Mouse (Mus musculus): ENCODE results near the gene Rflna. TPM values are rescaled to one million over a fixed set of nuclear protein-coding genes. Genes with fewer than 3 reads are reported as not detected.

Rflna gene
- polyA plus RNA-seq, 1 experiment from 2014 or later, result 6.8 TPM

DNA sequence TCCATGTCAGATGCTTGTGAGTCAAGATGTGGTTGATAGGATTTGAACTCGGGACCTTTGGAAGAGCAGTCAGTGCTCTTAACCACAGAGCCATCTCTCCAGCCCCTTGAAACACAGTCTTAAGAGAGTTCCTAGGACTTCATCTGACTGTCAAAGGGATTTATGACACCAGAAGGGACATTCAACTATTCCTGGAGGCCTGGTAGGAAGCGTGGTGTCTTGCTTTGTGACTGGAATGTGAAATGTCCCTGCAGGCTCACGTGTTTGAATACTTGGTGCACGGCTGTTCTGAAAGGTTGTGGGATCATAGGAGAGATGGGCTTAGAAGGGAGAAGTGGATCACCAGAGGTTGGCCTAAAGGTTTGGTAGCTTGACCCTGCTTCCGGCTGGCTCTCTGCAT is 16.4 kb upstream of the Rflna start:
- Histone ChIP-seq H3K4me1 (peaks cover 3% of the 10 kb centered on the region), H3K27me3 (ENCODE audit: low read depth, poor library complexity, severe bottlenecking) (no peaks in the 10 kb centered on the region), H3K9me3 (replicated peaks) (peaks cover 20% of the 10 kb centered on the region), H3K27ac (replicated peaks) (no peak overlapping the region), H3K4me3 (no peak overlapping the region), H3K36me3 (no peaks in the 10 kb centered on the region)
- DNase-seq (ENCODE audit: low spot score), result no peak
- 89% methylated on average over 5 of the region's 5 CpGs for WGBS

DNA sequence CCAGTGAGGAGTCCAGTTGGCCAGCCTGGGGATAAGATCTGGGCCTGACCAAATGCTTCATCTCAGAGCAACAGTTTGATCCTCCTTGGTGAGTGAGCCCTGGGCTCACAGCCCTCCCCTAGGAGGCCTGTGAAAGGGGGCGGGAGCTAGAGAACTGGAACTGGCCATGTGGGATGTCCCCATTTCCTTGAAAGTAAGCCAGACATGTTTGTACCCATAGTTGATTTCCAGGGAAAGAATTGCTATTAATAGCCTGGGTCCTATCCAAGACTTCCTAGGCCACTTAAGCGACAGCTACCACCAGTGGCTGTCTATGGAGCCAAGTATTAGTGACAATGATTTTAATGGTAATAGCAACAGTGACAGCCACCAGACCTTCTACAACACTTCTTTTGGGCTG is 13.3 kb upstream of the Rflna start:
- Histone ChIP-seq H3K27ac (replicated peaks) (no peak overlapping the region), H3K9me3 (replicated peaks) (no peaks in the 10 kb centered on the region), H3K27me3 (ENCODE audit: low read depth, poor library complexity, severe bottlenecking) (no peaks in the 10 kb centered on the region), H3K4me3 (no peak overlapping the region), H3K36me3 (no peaks in the 10 kb centered on the region), H3K4me1 (peaks cover 6% of the 10 kb centered on the region)
- no peak for DNase-seq (ENCODE audit: low spot score)
- WGBS, result 89% methylated on average over 2 of the region's 2 CpGs

DNA sequence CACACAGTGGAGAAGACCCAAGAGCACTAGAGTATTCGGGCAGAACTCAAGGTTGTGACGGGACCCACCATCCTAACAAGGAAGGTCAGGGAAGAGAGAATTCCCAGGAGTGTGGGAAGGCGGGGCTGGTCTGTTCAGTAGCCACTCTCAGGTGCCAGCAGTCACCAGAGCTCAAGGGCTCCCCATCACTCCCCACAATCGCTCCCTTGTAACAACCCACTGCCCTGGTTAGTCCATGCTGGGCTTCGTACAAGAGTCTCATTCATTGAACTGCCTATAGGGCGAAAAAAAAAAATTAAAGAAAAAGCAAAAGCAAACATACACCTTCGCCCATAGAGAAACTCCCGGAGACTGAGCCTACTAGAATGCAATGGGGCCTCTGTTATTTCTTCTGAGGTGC is 10.7 kb upstream of the Rflna start:
- no peak overlapping the region for H3K4me3 ChIP-seq
- DNase-seq (ENCODE audit: low spot score), result no peak
- WGBS, result 85% methylated on average over 8 of the region's 8 CpGs
- no peaks in the 10 kb centered on the region for H3K27me3 ChIP-seq (ENCODE audit: low read depth, poor library complexity, severe bottlenecking)
- H3K9me3 ChIP-seq (replicated peaks), result no peaks in the 10 kb centered on the region
- H3K36me3 ChIP-seq, result no peaks in the 10 kb centered on the region
- no peak overlapping the region for H3K27ac ChIP-seq (replicated peaks)
- peaks cover 12% of the 10 kb centered on the region for H3K4me1 ChIP-seq

DNA sequence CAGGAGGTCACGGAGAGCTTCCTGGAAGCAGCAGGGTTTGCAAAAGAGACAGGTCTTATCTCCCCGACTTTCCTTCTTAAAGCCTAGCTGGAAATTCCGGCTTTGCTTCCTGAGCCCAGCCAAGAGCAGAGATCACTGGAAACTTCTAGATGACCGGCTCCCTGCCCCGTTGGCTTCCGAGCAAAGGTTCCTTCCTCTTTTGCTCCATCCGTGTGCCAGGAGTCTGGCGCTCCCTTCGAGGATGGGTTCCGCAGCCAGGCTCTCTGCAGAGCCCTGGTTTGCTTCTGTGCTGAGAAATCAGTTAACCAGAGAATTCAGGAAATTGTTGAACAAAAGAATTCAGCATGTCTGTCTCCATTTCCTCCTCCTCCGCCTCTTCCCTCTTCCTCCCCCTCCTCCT is 10.1 kb upstream of the Rflna start:
- Histone ChIP-seq H3K27me3 (ENCODE audit: low read depth, poor library complexity, severe bottlenecking) (no peaks in the 10 kb centered on the region), H3K4me3 (no peak overlapping the region), H3K27ac (replicated peaks) (no peak overlapping the region), H3K36me3 (no peaks in the 10 kb centered on the region), H3K9me3 (replicated peaks) (no peaks in the 10 kb centered on the region), H3K4me1 (peaks cover 13% of the 10 kb centered on the region)
- DNase-seq (ENCODE audit: low spot score), result no peak
- 82% methylated on average over 11 of the region's 11 CpGs for WGBS

DNA sequence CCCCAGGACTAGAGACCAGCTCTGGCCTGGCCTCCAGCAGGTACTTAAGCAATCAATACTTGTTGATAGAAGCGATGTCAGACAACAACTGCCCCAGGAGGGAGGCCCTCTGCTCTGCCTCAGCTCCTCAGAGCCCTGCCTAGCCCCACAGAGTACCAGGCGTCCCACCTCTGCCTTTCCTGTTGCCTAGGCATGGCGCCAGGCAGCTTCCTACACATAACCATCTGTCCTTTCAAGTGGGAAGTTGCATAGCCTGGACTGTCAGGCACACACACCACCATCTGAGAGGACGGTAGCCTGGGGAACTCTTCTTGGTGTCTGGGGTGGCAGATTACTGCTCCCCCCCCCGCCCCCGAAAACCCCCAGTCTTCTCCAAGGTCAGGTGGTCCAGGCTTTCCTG is 6.2 kb upstream of the Rflna start:
- no peak for DNase-seq (ENCODE audit: low spot score)
- Histone ChIP-seq H3K9me3 (replicated peaks) (no peaks in the 10 kb centered on the region; the same call in 1 of the 2 replicates), H3K4me1 (peaks cover 31% of the 10 kb centered on the region), H3K27ac (replicated peaks) (no peak overlapping the region), H3K4me3 (no peak overlapping the region), H3K27me3 (ENCODE audit: low read depth, poor library complexity, severe bottlenecking) (peaks cover 5% of the 10 kb centered on the region), H3K36me3 (no peaks in the 10 kb centered on the region)
- WGBS, result 73% methylated on average over 6 of the region's 6 CpGs

DNA sequence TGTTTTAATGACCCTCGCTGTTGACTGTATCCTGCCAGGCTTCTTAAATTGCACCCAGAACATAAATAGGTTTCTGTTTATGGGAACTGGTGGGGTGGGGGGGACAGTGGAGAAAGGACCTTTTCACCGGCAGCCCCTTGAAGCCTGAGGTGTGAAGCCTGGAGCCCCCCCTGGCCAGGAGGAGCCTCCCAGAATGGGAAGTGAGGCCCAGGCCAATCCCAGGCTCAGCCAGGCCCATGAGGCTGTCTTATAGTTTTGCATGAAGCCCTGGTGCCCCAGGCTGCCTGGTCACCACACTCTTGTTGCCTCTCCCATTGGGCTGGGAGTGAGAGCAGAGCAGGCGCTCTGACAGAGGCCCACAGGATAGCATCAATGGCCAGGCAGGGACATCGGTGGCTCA is 5.1 kb upstream of the Rflna start:
- Histone ChIP-seq H3K9me3 (replicated peaks) (no peaks in the 10 kb centered on the region; the same call in 1 of the 2 replicates), H3K27ac (replicated peaks) (peak overlapping the region; percentile 38; the same call in 1 of the 2 replicates), H3K27me3 (ENCODE audit: low read depth, poor library complexity, severe bottlenecking) (peaks cover 15% of the 10 kb centered on the region), H3K4me3 (no peak overlapping the region), H3K4me1 (peaks cover 39% of the 10 kb centered on the region), H3K36me3 (no peaks in the 10 kb centered on the region)
- 80% methylated on average over 4 of the region's 4 CpGs for WGBS
- no peak for DNase-seq (ENCODE audit: low spot score)

DNA sequence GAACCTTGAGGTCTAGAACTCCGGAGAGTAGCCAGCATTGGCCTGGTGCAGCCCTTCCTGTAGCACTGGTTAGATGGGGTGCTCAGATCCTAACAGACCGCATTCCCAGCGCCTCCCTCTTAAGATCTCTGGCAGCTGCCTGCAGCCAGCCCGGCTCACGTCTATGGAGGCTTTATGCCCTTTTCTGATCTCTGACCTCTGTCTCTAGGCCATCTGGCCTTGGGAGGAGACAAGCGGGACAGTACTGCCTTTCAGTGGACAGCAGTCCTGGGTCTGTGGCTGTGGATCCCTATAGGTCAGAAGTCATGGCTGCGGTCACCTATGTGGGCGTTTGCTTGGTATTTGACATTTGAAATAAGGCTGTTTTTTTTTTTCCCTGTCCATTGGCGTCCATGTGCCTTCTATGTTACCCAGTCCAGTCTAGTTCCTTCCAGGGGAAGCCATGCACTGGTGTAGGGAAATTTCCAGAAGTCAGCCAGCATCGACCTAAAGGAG is 2.2 kb upstream of the Rflna start:
- peaks cover 58% of the 10 kb centered on the region for H3K4me1 ChIP-seq
- H3K4me3 ChIP-seq, result no peak overlapping the region
- DNase-seq (ENCODE audit: low spot score), result no peak
- 61% methylated on average over 10 of the region's 10 CpGs for WGBS
- H3K9me3 ChIP-seq (replicated peaks), result no peaks in the 10 kb centered on the region; the same call in 1 of the 2 replicates
- H3K27me3 ChIP-seq (ENCODE audit: low read depth, poor library complexity, severe bottlenecking), result peaks cover 42% of the 10 kb centered on the region
- H3K36me3 ChIP-seq, result no peaks in the 10 kb centered on the region
- H3K27ac ChIP-seq (replicated peaks), result 0 out of 2 replicates have a peak overlapping the region, but pooled peaks have one; percentile 33

DNA sequence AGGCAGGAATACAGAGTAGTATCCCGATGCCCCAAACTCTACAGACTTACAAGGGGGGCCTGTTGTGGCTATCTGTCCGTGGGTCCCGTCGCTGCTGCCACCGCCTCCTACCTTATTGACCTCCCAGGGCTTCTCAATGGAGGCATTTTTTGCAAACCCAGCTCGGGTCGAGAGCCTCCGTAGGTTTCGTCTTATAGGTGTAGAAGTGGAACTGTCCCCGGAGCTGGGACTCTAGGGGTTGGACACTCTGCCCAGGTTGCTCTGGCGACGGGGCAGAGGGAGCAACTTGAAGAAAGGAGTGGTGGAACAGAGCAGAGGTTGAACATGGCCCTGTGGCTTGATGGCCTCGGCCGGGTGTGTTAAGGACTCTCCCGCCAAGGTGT is 843 bp downstream of the Rflna start:
- H3K27me3 ChIP-seq (ENCODE audit: low read depth, poor library complexity, severe bottlenecking), result peaks cover 48% of the 10 kb centered on the region
- H3K27ac ChIP-seq (replicated peaks), result peak overlapping the region; percentile 59
- 14% methylated on average over 15 of the region's 15 CpGs for WGBS
- DNase-seq (ENCODE audit: low spot score), result peak; percentile 27
- H3K4me1 ChIP-seq, result peaks cover 63% of the 10 kb centered on the region
- H3K36me3 ChIP-seq, result peaks cover under 1% of the 10 kb centered on the region; the same call in 1 of the 2 replicates
- no peaks in the 10 kb centered on the region; the same call in 1 of the 2 replicates for H3K9me3 ChIP-seq (replicated peaks)
- peak overlapping the region; percentile 56 for H3K4me3 ChIP-seq

DNA sequence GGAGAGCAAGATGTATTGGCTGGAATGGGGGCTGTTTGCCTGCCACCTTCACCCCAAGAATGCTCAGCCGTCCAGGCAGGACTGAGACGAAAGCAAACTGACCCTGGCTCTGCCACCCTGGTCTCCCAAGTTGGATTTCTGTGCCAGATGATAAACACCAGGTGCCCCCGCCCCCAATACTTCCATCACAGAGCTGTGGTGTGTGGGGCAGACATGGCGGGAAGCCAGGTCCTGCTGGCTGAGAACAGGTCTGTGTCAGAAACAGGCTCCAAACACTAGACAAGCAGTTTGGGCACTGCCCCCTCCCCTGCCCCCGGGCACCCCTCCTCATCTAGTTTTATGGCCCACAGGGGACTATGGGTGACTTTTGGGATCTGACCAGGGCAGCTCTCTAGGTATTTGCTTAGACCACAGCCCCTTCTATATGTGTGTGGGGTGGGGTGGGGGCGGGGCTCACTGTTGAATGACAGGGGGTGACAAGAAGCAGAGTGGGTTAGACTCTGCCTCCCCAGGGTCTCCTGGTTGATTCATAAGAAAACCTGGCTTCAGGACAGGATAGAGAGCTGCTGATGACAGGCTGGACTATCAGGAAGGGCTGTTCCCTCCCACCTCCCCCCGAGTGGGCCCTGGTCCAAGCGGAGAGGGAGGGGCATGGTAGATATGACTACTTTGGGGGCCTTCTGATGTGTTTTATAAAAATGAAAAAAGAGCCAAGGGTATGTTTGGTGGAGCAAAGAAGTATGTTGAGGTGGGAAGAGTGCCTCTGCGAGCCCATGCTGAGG is 3.0 kb downstream of the Rflna start:
- H3K36me3 ChIP-seq, result peaks cover 22% of the 10 kb centered on the region
- DNase-seq (ENCODE audit: low spot score), result no peak
- 81% methylated on average over 9 of the region's 9 CpGs for WGBS
- H3K4me1 ChIP-seq, result peaks cover 44% of the 10 kb centered on the region
- peaks cover 48% of the 10 kb centered on the region for H3K27me3 ChIP-seq (ENCODE audit: low read depth, poor library complexity, severe bottlenecking)
- no peaks in the 10 kb centered on the region; the same call in 1 of the 2 replicates for H3K9me3 ChIP-seq (replicated peaks)
- no peak overlapping the region for H3K4me3 ChIP-seq
- H3K27ac ChIP-seq (replicated peaks), result no peak overlapping the region

DNA sequence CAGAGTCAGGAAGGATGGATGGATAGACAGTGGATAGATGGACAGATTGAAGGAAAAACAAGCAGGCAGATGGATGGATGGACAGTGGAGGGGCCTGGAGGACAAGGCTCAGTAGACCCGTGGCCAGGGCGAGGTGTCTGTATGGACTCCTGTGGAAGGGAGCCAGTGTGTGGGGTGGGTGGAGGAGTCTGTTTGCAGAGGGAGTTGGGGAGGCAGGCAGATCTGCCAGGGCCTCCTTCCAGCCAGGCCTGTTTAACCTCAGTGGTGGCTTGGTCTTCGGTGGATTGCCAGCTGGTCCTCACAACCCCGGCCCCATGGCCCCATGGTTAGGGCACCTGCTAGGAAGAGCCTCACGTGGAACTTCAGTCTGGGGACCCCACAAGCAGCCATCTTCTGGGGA is 3.9 kb downstream of the Rflna start:
- H3K9me3 ChIP-seq (replicated peaks), result no peaks in the 10 kb centered on the region
- H3K4me1 ChIP-seq, result peaks cover 44% of the 10 kb centered on the region
- WGBS, result 92% methylated on average over 5 of the region's 5 CpGs
- no peak overlapping the region for H3K27ac ChIP-seq (replicated peaks)
- H3K4me3 ChIP-seq, result no peak overlapping the region
- H3K27me3 ChIP-seq (ENCODE audit: low read depth, poor library complexity, severe bottlenecking), result peaks cover 42% of the 10 kb centered on the region
- H3K36me3 ChIP-seq, result peaks cover 30% of the 10 kb centered on the region
- DNase-seq (ENCODE audit: low spot score), result no peak

DNA sequence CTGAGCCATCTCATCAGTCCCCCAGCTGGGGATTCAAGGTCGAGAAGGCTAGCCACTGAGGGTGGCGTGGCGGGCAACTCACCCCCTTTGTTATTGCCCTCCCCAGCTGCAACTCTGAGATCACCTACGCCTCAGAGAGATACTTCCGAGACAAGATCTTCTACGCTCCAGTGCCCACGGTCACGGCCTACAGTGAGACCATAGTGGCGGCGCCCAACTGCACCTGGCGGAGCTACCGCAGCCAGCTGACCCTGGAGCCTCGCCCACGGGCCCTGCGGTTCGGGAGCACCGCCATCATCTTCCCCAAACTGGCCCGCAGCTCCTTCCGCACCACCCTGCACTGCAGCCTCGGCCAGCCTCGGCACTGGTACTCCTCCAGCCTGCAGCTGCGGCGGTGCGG is 8.1 kb downstream of the Rflna start:
- Histone ChIP-seq H3K4me1 (peaks cover 11% of the 10 kb centered on the region), H3K27ac (replicated peaks) (0 out of 2 replicates have a peak overlapping the region, but pooled peaks have one; percentile 28), H3K36me3 (peaks cover 70% of the 10 kb centered on the region), H3K9me3 (replicated peaks) (no peaks in the 10 kb centered on the region), H3K4me3 (no peak overlapping the region), H3K27me3 (ENCODE audit: low read depth, poor library complexity, severe bottlenecking) (0 out of 2 replicates have a peak, but pooled peaks cover 2% of the 10 kb centered on the region)
- DNase-seq (ENCODE audit: low spot score), result no peak
- 93% methylated on average over 24 of the region's 24 CpGs for WGBS

DNA sequence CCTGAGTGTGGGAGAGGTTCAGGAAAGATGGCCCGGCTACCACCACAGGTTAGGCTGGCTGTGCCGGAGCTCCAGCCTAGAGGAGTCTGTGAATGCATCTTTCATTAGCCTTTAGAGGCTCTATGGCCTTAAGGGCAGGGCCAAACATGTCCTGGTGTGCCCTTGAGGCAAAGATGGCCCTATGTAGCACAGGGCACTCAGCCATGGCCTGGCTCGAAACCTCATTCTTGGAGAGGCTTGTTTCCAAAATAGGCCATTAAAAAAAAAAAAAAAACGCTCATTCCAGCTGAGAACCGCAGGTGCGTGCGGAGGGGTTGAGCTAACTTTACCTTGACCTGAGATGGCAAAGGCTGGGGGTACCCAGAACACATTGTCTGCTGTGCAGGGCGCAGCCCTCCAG is 8.6 kb downstream of the Rflna start:
- no peak overlapping the region for H3K4me3 ChIP-seq
- no peaks in the 10 kb centered on the region for H3K27me3 ChIP-seq (ENCODE audit: low read depth, poor library complexity, severe bottlenecking)
- WGBS, result 92% methylated on average over 8 of the region's 8 CpGs
- H3K9me3 ChIP-seq (replicated peaks), result no peaks in the 10 kb centered on the region
- no peak for DNase-seq (ENCODE audit: low spot score)
- peaks cover 75% of the 10 kb centered on the region for H3K36me3 ChIP-seq
- H3K4me1 ChIP-seq, result peaks cover 9% of the 10 kb centered on the region; the same call in 1 of the 2 replicates
- 0 out of 2 replicates have a peak overlapping the region, but pooled peaks have one; percentile 28 for H3K27ac ChIP-seq (replicated peaks)

DNA sequence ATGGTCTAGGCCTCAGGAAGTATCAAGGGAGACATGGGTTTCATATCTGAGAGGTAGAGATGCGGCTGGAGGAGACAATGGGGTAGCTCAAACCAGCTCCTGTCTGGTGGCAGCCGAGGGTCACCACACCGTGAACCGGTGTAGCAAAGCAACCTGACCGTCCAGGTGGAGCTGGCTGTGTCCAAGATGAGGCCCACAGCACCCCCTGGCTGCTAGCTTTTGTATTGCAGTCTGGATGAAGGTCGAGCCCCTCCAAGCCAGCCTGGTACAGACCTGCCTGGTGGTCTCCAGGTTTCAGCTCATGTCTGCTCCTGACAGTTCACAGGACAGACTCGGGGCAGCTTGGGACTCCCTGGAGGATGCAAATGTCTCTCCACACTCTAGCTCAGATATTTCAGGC is 11.5 kb downstream of the Rflna start:
- H3K36me3 ChIP-seq, result peaks cover 96% of the 10 kb centered on the region
- WGBS, result 62% methylated on average over 7 of the region's 7 CpGs
- H3K4me1 ChIP-seq, result no peaks in the 10 kb centered on the region
- no peaks in the 10 kb centered on the region for H3K9me3 ChIP-seq (replicated peaks)
- H3K4me3 ChIP-seq, result no peak overlapping the region
- peak; percentile 65 for DNase-seq (ENCODE audit: low spot score)
- no peaks in the 10 kb centered on the region for H3K27me3 ChIP-seq (ENCODE audit: low read depth, poor library complexity, severe bottlenecking)
- no peak overlapping the region for H3K27ac ChIP-seq (replicated peaks)
